Mouse (Mus musculus) heart, embryonic 11.5 days (tissue): ENCODE measurements around the gene Tmem26. TPM values are rescaled to one million over a fixed set of nuclear protein-coding genes. Genes with fewer than 3 reads are reported as not detected.
"Not testable (repeated sequence)": the region's sequence is repeated elsewhere in the genome, so short reads cannot be mapped to it uniquely, and the experiment has no call there.

Experiments
- ATAC-seq: fragments of 200-750 bp; cut with Nextera tagmentation; replicated peaks from 2 replicates; pipeline ENCODE4 v1.8.0; 2017; ENCODE audit warnings: moderate library complexity; ENCODE audit not compliant: insufficient number of reproducible peaks, low FRiP score, low TSS enrichment
- H3K27ac ChIP-seq: fragments of 300-500 bp; sonication (generic); 2 replicates; pipeline ENCODE4 v1.5.1; 2014; ENCODE audit warnings: mild to moderate bottlenecking, low read depth, low read length
- H3K27me3 ChIP-seq: fragments of 300-500 bp; sonication (generic); 2 replicates; pipeline ENCODE4 v1.6.1; 2014; ENCODE audit warnings: mild to moderate bottlenecking, low read length, mixed read lengths; ENCODE audit not compliant: control insufficient read depth, insufficient read depth
- H3K36me3 ChIP-seq: fragments of 300-500 bp; sonication (generic); 2 replicates; pipeline ENCODE4 v1.6.1; 2014; ENCODE audit warnings: mild to moderate bottlenecking, low read length, moderate library complexity, mixed read lengths; ENCODE audit not compliant: control insufficient read depth, insufficient read depth
- H3K4me1 ChIP-seq: fragments of 300-500 bp; sonication (generic); 2 replicates; pipeline ENCODE4 v1.6.1; 2014; ENCODE audit warnings: low read length; ENCODE audit not compliant: control insufficient read depth, insufficient read depth
- H3K4me2 ChIP-seq: fragments of 300-500 bp; sonication (generic); 2 replicates; pipeline ENCODE4 v1.6.1; 2014; ENCODE audit warnings: mild to moderate bottlenecking, moderate library complexity
- H3K4me3 ChIP-seq: fragments of 300-500 bp; sonication (generic); 2 replicates; pipeline ENCODE4 v1.5.1; 2014; ENCODE audit warnings: low read depth, low read length
- H3K9ac ChIP-seq: fragments of 300-500 bp; sonication (generic); 2 replicates; pipeline ENCODE4 v1.6.1; 2014; ENCODE audit warnings: mild to moderate bottlenecking, low read depth, low read length, moderate library complexity
- H3K9me3 ChIP-seq: fragments of 300-500 bp; sonication (generic); replicated peaks from 2 replicates; pipeline ENCODE4 v1.6.1; 2016; ENCODE audit warnings: low read length; ENCODE audit not compliant: control insufficient read depth
- WGBS: fragments of 180-500 bp; shearing (Covaris S2); extraction: QIAGEN DNeasy Blood & Tissue Kit; methylation state at CpG from one replicate; pipeline ENCODE4 v1.1.7; 2014; ENCODE audit not compliant: insufficient replicate concordance; 5-methylcytosine and 5-hydroxymethylcytosine counted together
- polyA plus RNA-seq: library from polyadenylated mRNA; unstranded; fragments of >200 nt; fragmentation: Nextera tagmentation; extraction: Ambion mirVana; gene quantifications from 2 replicates; pipeline ENCODE4 v1.2.1, GENCODE M21; 2014

Tmem26 gene
- polyA plus RNA-seq, 1 experiment from 2014 or later: 3.9 TPM

GRCm38 (mm10) chr10:68724361-68724720 lies 895 bp downstream of the Tmem26 start:
- Histone ChIP-seq H3K4me2 (peak overlapping the region; percentile 91), H3K27ac (no peak overlapping the region), H3K4me3 (peak overlapping the region; percentile 56), H3K4me1 (no peaks in the 10 kb centered on the region; the same call in 1 of the 2 replicates), H3K9me3 (no peaks in the 10 kb centered on the region), H3K9ac (peak overlapping the region; percentile 65; the same call in 1 of the 2 replicates), H3K36me3 (no peaks in the 10 kb centered on the region), H3K27me3 (peaks cover 6% of the 10 kb centered on the region; the same call in 1 of the 2 replicates)
- WGBS: under 1% methylated on average over 11 of the region's 11 CpGs
- no peak for ATAC-seq

- ATAC-seq: no peak
- Histone ChIP-seq H3K27me3 (peaks cover 6% of the 10 kb centered on the region; the same call in 1 of the 2 replicates), H3K4me1 (no peaks in the 10 kb centered on the region; the same call in 1 of the 2 replicates), H3K4me2 (no peak overlapping the region), H3K9ac (no peak overlapping the region), H3K4me3 (no peak overlapping the region), H3K36me3 (no peaks in the 10 kb centered on the region), H3K27ac (no peak overlapping the region), H3K9me3 (no peaks in the 10 kb centered on the region)
- WGBS: 79% methylated on average over 5 of the region's 5 CpGs
Measured at GRCm38 (mm10) chr10:68727464-68727863, 4.0 kb downstream of the Tmem26 start.

GRCm38 (mm10) chr10:68735621-68736020 lies 12.2 kb downstream of the Tmem26 start:
- no peaks in the 10 kb centered on the region for H3K4me1 ChIP-seq

GRCm38 (mm10) chr10:68737391-68737790 lies 13.9 kb downstream of the Tmem26 start:
- 66% methylated on average over 7 of the region's 7 CpGs for WGBS
- Histone ChIP-seq H3K9ac (no peak overlapping the region), H3K4me2 (no peak overlapping the region)

More at GRCm38 (mm10) chr10:68735621-68736020, 12.2 kb downstream of the Tmem26 start:
- Histone ChIP-seq H3K9ac (no peak overlapping the region), H3K27ac (no peak overlapping the region), H3K4me3 (no peak overlapping the region), H3K4me2 (no peak overlapping the region), H3K36me3 (no peaks in the 10 kb centered on the region), H3K9me3 (no peaks in the 10 kb centered on the region), H3K27me3 (no peaks in the 10 kb centered on the region)
- no peak for ATAC-seq
- WGBS: 79% methylated on average over 3 of the region's 3 CpGs

GRCm38 (mm10) chr10:68738981-68739380 lies 15.5 kb downstream of the Tmem26 start:
- not testable (repeated sequence) for H3K36me3 ChIP-seq, H3K9ac ChIP-seq, H3K9me3 ChIP-seq, H3K4me2 ChIP-seq, H3K27me3 ChIP-seq, H3K4me1 ChIP-seq, H3K4me3 ChIP-seq, ATAC-seq, H3K27ac ChIP-seq
- 64% methylated on average over 1 of the region's 1 CpGs for WGBS

More at GRCm38 (mm10) chr10:68737391-68737790, 13.9 kb downstream of the Tmem26 start:
- H3K4me3 ChIP-seq: no peak overlapping the region
- no peak for ATAC-seq
- H3K9me3 ChIP-seq: no peaks in the 10 kb centered on the region
- H3K27ac ChIP-seq: no peak overlapping the region
- no peaks in the 10 kb centered on the region for H3K27me3 ChIP-seq
- no peaks in the 10 kb centered on the region for H3K36me3 ChIP-seq
- H3K4me1 ChIP-seq: no peaks in the 10 kb centered on the region

GRCm38 (mm10) chr10:68740251-68740650 lies 16.8 kb downstream of the Tmem26 start:
- ATAC-seq: no peak
- Histone ChIP-seq H3K9me3 (no peaks in the 10 kb centered on the region), H3K4me2 (no peak overlapping the region), H3K4me1 (no peaks in the 10 kb centered on the region), H3K36me3 (no peaks in the 10 kb centered on the region), H3K9ac (no peak overlapping the region), H3K27ac (no peak overlapping the region), H3K4me3 (no peak overlapping the region), H3K27me3 (no peaks in the 10 kb centered on the region)
- WGBS: 62% methylated on average over 2 of the region's 2 CpGs

GRCm38 (mm10) chr10:68750921-68751320 lies 27.5 kb downstream of the Tmem26 start:
- no peak for ATAC-seq
- Histone ChIP-seq H3K36me3 (no peaks in the 10 kb centered on the region), H3K4me2 (no peak overlapping the region), H3K4me3 (no peak overlapping the region), H3K9ac (no peak overlapping the region), H3K9me3 (no peaks in the 10 kb centered on the region), H3K27ac (no peak overlapping the region), H3K4me1 (no peaks in the 10 kb centered on the region), H3K27me3 (no peaks in the 10 kb centered on the region)
- WGBS: 81% methylated on average over 7 of the region's 7 CpGs

- ATAC-seq: no peak
- no peaks in the 10 kb centered on the region for H3K4me1 ChIP-seq
- no peak overlapping the region for H3K4me2 ChIP-seq
- H3K9ac ChIP-seq: no peak overlapping the region
- H3K36me3 ChIP-seq: no peaks in the 10 kb centered on the region
- no peaks in the 10 kb centered on the region for H3K27me3 ChIP-seq
- H3K4me3 ChIP-seq: no peak overlapping the region
- WGBS: 39% methylated on average over 5 of the region's 5 CpGs
- H3K9me3 ChIP-seq: no peaks in the 10 kb centered on the region
- H3K27ac ChIP-seq: no peak overlapping the region
Measured at GRCm38 (mm10) chr10:68759238-68759637, 35.8 kb downstream of the Tmem26 start.

GRCm38 (mm10) chr10:68759789-68760188 lies 36.3 kb downstream of the Tmem26 start:
- ATAC-seq: no peak
- no peak overlapping the region for H3K9ac ChIP-seq
- H3K4me2 ChIP-seq: no peak overlapping the region
- H3K4me3 ChIP-seq: no peak overlapping the region
- WGBS: 69% methylated on average over 7 of the region's 7 CpGs
- no peaks in the 10 kb centered on the region for H3K4me1 ChIP-seq
- H3K27me3 ChIP-seq: no peaks in the 10 kb centered on the region
- H3K27ac ChIP-seq: no peak overlapping the region
- H3K9me3 ChIP-seq: no peaks in the 10 kb centered on the region
- H3K36me3 ChIP-seq: no peaks in the 10 kb centered on the region
